Mouse (Mus musculus) CH12.LX (cell line): ENCODE measurements at regions not wholly inside any gene's neighbourhood (a gene's known extent, or its start where the extent isn't known, plus 50 kb on each side); places are given as distances from the start of the nearest gene placed in this dataset.

Experiments
- DNase-seq: peaks from one replicate; pipeline ENCODE4 v3.0.0-alpha.2; 2013; ENCODE audit errors: extremely low read depth
- H3K27ac ChIP-seq: 2 replicates; pipeline ENCODE4 v1.5.1; 2012; ENCODE audit warnings: low read depth, mild to moderate bottlenecking, control low read depth, moderate library complexity; ENCODE audit not compliant: insufficient read depth
- H3K27me3 ChIP-seq: replicated peaks from 2 replicates; pipeline ENCODE3; 2012; ENCODE audit warnings: inconsistent platforms
- H3K36me3 ChIP-seq, 2 experiments: replicated peaks in 1 of 2; 2 replicates each; pipeline versions ENCODE3 to v1.6.1; 2012; ENCODE audit warnings: inconsistent platforms in 1 of 2, low read length in 1 of 2, mild to moderate bottlenecking in 1 of 2, mixed read lengths in 1 of 2, moderate library complexity in 1 of 2; ENCODE audit not compliant: control insufficient read depth in 1 of 2, insufficient read depth in 1 of 2
- H3K4me1 ChIP-seq, 2 experiments: 2 replicates each; pipeline ENCODE4 v1.6.1; 2012; ENCODE audit warnings: inconsistent platforms in 1 of 2, moderate library complexity in 1 of 2; ENCODE audit not compliant: insufficient read depth in 2 of 2, control insufficient read depth in 1 of 2
- H3K4me2 ChIP-seq: 2 replicates; pipeline ENCODE4 v1.6.1; 2012; ENCODE audit warnings: low read depth, mild to moderate bottlenecking, control low read depth; ENCODE audit not compliant: poor library complexity, insufficient read depth, severe bottlenecking
- H3K4me3 ChIP-seq, 3 experiments: fragments of 150-350 bp in 1 of 3; sonication (generic) in 1 of 3; replicated peaks in 1 of 3; 2 replicates each; pipeline versions ENCODE3 to v1.5.1; 2011 to 2012; ENCODE audit warnings: low read depth in 2 of 3, low read length in 2 of 3, mild to moderate bottlenecking in 2 of 3, moderate library complexity in 2 of 3, control low read depth in 1 of 3, improper control_type of control experiment in 1 of 3, inconsistent platforms in 1 of 3, mixed read lengths in 1 of 3; ENCODE audit not compliant: poor library complexity in 1 of 3
- H3K79me2 ChIP-seq: replicated peaks from 2 replicates; pipeline ENCODE4 v1.6.1; 2012; ENCODE audit warnings: mild to moderate bottlenecking, moderate library complexity; ENCODE audit not compliant: control insufficient read depth, poor library complexity, insufficient read depth, severe bottlenecking; ENCODE audit errors: extremely low read depth
- H3K9ac ChIP-seq: 2 replicates; pipeline ENCODE4 v1.6.1; 2012; ENCODE audit warnings: low read depth, mild to moderate bottlenecking, control low read depth, moderate library complexity; ENCODE audit not compliant: insufficient read depth
- H3K9me3 ChIP-seq: replicated peaks from 2 replicates; pipeline ENCODE3; 2012; ENCODE audit warnings: low read length, inconsistent platforms, mixed read lengths
- BHLHE40 ChIP-seq: IDR thresholded peaks from 2 replicates; pipeline ENCODE4 v1.6.1; 2011; ENCODE audit warnings: mild to moderate bottlenecking, low read depth, low read length, improper control_type of control experiment
- CHD1 ChIP-seq: IDR thresholded peaks from 2 replicates; pipeline ENCODE4 v1.6.1; 2012; ENCODE audit warnings: low read depth, low read length, improper control_type of control experiment, inconsistent platforms
- CHD2 ChIP-seq: IDR thresholded peaks from 2 replicates; pipeline ENCODE4 v1.6.1; 2011; ENCODE audit warnings: low read length, improper control_type of control experiment
- E2F4 ChIP-seq: IDR thresholded peaks from 2 replicates; pipeline ENCODE4 v1.6.1; 2011; ENCODE audit warnings: low read depth, low read length, improper control_type of control experiment; ENCODE audit not compliant: insufficient replicate concordance
- ETS1 ChIP-seq: conservative IDR thresholded peaks from 2 replicates; pipeline ENCODE4 v1.6.1; 2012; ENCODE audit warnings: low read depth, mild to moderate bottlenecking, inconsistent platforms, low read length, improper control_type of control experiment, moderate library complexity
- MAFK ChIP-seq: IDR thresholded peaks from 2 replicates; pipeline ENCODE4 v1.6.1; 2011; ENCODE audit warnings: low read length, improper control_type of control experiment; ENCODE audit not compliant: insufficient replicate concordance
- MEF2A ChIP-seq: IDR thresholded peaks from 2 replicates; pipeline ENCODE4 v1.6.1; 2014; ENCODE audit warnings: low read depth, mild to moderate bottlenecking, inconsistent platforms, low read length, improper control_type of control experiment, borderline replicate concordance
- NELFE ChIP-seq: IDR thresholded peaks from 2 replicates; pipeline ENCODE4 v1.6.1; 2011; ENCODE audit warnings: low read depth, low read length, improper control_type of control experiment
- PAX5 ChIP-seq: IDR thresholded peaks from 2 replicates; pipeline ENCODE4 v1.6.1; 2012; ENCODE audit warnings: low read length, inconsistent platforms, mixed read lengths
- RAD21 ChIP-seq: IDR thresholded peaks from 2 replicates; pipeline ENCODE4 v1.6.1; 2011; ENCODE audit warnings: low read depth, mild to moderate bottlenecking, low read length, improper control_type of control experiment, moderate library complexity
- RCOR1 ChIP-seq: conservative IDR thresholded peaks from 2 replicates; pipeline ENCODE4 v1.6.1; 2012; ENCODE audit warnings: low read depth, mild to moderate bottlenecking, inconsistent platforms, low read length, improper control_type of control experiment
- ZKSCAN1 ChIP-seq: IDR thresholded peaks from 2 replicates; pipeline ENCODE4 v1.6.1; 2012; ENCODE audit warnings: low read depth, inconsistent platforms, low read length, improper control_type of control experiment, borderline replicate concordance
- ZMIZ1 ChIP-seq: IDR thresholded peaks from 2 replicates; pipeline ENCODE4 v1.6.1; 2012; ENCODE audit warnings: low read depth, mild to moderate bottlenecking, inconsistent platforms, low read length, improper control_type of control experiment
- dilution Hi-C: fragments of 300-500 bp; cut with MboI; formaldehyde crosslinking; loops from 2 replicates; pipeline ENCODE4 v1.14.3; 2020; ENCODE audit warnings: low sequenced_read_pairs; ENCODE audit not compliant: extremely low pct_unique_long_range_greater_than_20kb, extremely low pct_ligation_motif_present
- in situ Hi-C: fragments of 300-500 bp; cut with MboI; formaldehyde crosslinking; loops from 3 replicates; pipeline ENCODE4 v1.14.3; 2019; ENCODE audit warnings: low sequenced_read_pairs, low pct_ligation_motif_present, low pct_unique_long_range_greater_than_20kb, mixed read lengths

DNA sequence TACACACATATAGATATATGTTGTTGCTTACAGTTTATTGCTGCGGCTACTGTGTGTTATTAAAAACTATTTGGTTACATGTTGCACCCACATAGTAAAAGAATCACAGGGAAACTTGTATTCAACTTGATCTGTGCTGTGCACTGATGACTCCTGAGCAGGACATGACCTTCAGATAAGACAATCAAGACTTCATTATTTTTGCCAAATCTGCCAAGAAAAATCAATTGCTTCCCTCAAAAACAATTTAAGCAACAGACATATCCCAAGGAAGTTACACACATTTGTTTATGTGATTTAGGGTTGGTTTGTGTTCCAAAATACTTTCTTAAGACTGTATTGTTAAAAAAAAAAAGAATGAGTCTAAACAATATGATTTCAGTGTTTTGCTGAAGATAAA, 114.7 kb upstream of the Emcn start:
- no peak for TF ChIP-seq NELFE
- TF ChIP-seq CHD1 = no peak
- TF ChIP-seq BHLHE40 = no peak
- no peak for TF ChIP-seq RCOR1
- no peak for TF ChIP-seq MAFK
- no peak for TF ChIP-seq E2F4
- no peak for TF ChIP-seq PAX5
- no peak for TF ChIP-seq ZKSCAN1
- no peak for TF ChIP-seq ZMIZ1
- no peak for TF ChIP-seq MEF2A
- H3K4me2 ChIP-seq = no peak overlapping the region
- H3K4me1 ChIP-seq = no peaks in the 10 kb centered on the region
- no peak overlapping the region for H3K4me3 ChIP-seq
- H3K9ac ChIP-seq = no peak overlapping the region
- H3K27me3 ChIP-seq = no peaks in the 10 kb centered on the region
- H3K27ac ChIP-seq = no peak overlapping the region
- no peaks in the 10 kb centered on the region for H3K79me2 ChIP-seq
- H3K36me3 ChIP-seq = no peaks in the 10 kb centered on the region
- no peaks in the 10 kb centered on the region for H3K9me3 ChIP-seq
- dilution Hi-C loops = no loop called here
- in situ Hi-C loops = no loop called here
- DNase-seq = no peak

DNA sequence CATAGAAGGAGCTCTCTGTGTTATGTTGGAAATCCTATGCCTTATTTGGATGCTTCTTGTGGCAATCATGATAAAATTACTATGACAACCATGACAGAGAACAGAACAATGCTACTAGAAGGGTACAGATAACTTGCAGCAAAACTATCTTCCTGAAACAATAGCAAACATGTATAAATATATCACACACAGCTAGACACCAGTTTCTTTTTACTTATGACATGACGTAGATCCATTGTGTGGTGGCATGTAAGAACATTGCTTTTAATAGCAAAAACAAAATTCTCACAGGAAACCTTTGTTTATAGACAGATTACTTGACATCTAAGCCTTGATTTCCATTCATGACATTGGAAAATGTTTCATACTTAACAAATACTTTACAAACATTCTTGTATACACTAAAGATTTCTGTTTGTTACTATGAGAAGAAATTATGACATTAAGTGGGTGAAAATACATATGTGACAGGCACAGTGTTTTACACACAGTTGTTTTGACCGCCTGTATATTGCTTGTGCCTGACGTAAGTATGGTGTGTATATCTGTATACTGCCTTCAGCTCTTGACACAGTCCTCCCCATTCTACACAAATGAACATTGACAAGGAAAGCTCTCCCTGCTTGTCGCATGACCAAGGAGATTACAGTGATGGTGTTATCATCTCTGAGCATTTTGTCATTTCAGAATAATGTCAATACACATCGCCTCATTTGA, 113.6 kb upstream of the Emcn start:
- H3K9ac ChIP-seq = no peak overlapping the region
- in situ Hi-C loops (no loop called here), dilution Hi-C loops (no loop called here)
- no peaks in the 10 kb centered on the region for H3K27me3 ChIP-seq
- peaks cover 0 to under 1% of the 10 kb centered on the region in 2 experiments; a peak in 1 of 4 replicates for H3K4me1 ChIP-seq
- TF ChIP-seq RAD21 (no peak), E2F4 (no peak), PAX5 (no peak), CHD2 (no peak), RCOR1 (no peak), ETS1 (no peak)
- DNase-seq = no peak
- no peak overlapping the region for H3K4me2 ChIP-seq
- H3K36me3 ChIP-seq = no peaks in the 10 kb centered on the region
- no peaks in the 10 kb centered on the region for H3K79me2 ChIP-seq
- H3K9me3 ChIP-seq = no peaks in the 10 kb centered on the region
- H3K4me3 ChIP-seq = no peak overlapping the region
- H3K27ac ChIP-seq = no peak overlapping the region
